Mouse (Mus musculus) stomach, postnatal 0 days (tissue): ENCODE measurements around the gene Scp2.

Experiments
- CTCF ChIP-seq: IDR thresholded peaks from 2 replicates; pipeline ENCODE4 v1.5.1; 2016; ENCODE audit warnings: antibody characterized with exemption, low read depth, mild to moderate bottlenecking, moderate library complexity
- EP300 ChIP-seq: optimal IDR thresholded peaks from 2 replicates; pipeline ENCODE3; 2016; ENCODE audit warnings: antibody characterized with exemption

GRCm38 (mm10) chr4:108166874-108167273 is 22.1 kb upstream of the Scp2 start:
- no peak for TF ChIP-seq CTCF
- TF ChIP-seq EP300, result no peak
